Mouse (Mus musculus): Measurements from ENCODE around the gene Gp1ba. TPM values are rescaled to one million over a fixed set of nuclear protein-coding genes. Genes with fewer than 3 reads are reported as not detected.

The Gp1ba gene
- total RNA-seq, 2 experiments from 2014 or later = not detected

GRCm38 (mm10) chr11:70669582-70670345, 30.8 kb downstream of the Gp1ba start:
- DNase-seq (ENCODE audit: low spot score in 2 of 2) = peak; percentile 73 to 84

- DNase-seq (ENCODE audit: low spot score in 2 of 2) = no peak
These were observed 31.6 kb downstream of the Gp1ba start for GRCm38 (mm10) chr11:70670483-70670882.

- no peak for DNase-seq (ENCODE audit: low spot score in 2 of 2)
These were observed 32.6 kb downstream of the Gp1ba start for GRCm38 (mm10) chr11:70671333-70672047.

- DNase-seq (ENCODE audit: low spot score in 2 of 2) = no peak
These were observed 35.1 kb downstream of the Gp1ba start for GRCm38 (mm10) chr11:70674014-70674413.

DNA sequence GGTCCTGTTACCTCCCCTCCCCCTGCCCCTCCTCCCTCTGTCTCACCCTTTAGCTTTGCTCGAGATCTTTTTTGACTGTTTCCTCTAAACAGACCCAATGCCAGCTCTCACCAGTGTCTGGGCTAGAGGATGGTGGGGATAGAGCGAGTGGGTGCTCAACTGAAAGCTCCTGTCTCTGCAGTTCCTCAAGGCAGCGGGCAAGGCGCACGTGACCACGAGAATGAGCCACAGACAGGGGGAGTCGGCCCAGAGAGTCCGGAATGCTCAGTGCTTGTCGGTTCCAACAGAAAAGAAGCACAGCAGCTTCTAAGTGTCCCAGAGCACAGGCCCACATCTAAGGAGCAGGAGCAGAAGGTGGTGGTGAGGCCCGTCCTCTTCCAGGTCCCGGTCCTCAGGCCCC, 35.6 kb downstream of the Gp1ba start:
- DNase-seq (ENCODE audit: low spot score in 2 of 2) = no peak

- DNase-seq (ENCODE audit: low spot score in 2 of 2) = no peak
These were observed 39.2 kb downstream of the Gp1ba start for GRCm38 (mm10) chr11:70678092-70678491.

GRCm38 (mm10) chr11:70678576-70678975, 39.7 kb downstream of the Gp1ba start:
- DNase-seq (ENCODE audit: low spot score in 2 of 2) = no peak

GRCm38 (mm10) chr11:70679361-70679760, 40.4 kb downstream of the Gp1ba start:
- DNase-seq (ENCODE audit: low spot score in 2 of 2) = no peak

DNA sequence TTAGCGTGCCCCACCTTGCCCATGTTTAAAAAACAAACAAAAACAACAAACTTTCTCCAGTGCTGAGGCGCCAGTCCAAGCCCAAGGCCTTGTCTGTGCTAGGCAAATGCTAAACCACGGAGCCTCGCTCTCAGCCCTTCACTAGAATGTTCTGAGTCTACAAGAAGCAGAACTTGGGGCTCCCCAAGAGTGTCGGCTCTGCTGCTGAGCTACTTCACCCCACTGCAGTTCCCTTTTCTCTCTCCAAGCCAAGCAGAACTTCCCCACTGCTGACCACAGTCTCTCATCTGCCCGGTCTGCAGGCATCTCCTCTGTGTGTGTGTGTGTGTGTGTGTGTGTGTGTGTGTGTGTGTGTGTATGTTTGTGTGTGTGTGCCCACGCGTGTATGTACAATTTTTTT, 41.0 kb downstream of the Gp1ba start:
- no peak for DNase-seq (ENCODE audit: low spot score in 2 of 2)

DNA sequence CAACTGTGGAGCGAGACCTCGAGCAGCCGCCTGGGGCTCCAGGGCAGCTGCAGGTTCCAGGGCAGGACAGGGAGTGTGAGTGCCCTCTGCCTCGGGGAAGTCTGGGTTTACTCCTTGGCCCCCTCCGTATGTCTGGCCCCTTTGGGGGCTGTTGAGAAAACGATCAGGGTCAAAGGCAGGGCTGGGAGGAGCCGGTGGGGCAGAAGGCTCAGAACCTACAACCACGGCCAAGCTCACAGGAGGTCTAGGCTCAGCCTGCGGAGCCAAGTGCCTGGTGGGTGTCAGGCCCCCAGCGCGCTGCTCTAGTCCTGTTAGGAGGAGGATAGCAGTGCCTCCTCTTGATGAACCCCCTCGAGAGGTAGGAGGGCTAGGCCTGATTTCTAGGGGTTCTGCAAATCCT, 42.2 kb downstream of the Gp1ba start:
- no peak for DNase-seq (ENCODE audit: low spot score in 2 of 2)

GRCm38 (mm10) chr11:70681897-70682581, 43.1 kb downstream of the Gp1ba start:
- peak; percentile 64 to 69 for DNase-seq (ENCODE audit: low spot score in 2 of 2)

GRCm38 (mm10) chr11:70683640-70684039, 44.7 kb downstream of the Gp1ba start:
- no peak for DNase-seq (ENCODE audit: low spot score in 2 of 2)

GRCm38 (mm10) chr11:70686901-70687566, 48.1 kb downstream of the Gp1ba start:
- DNase-seq (ENCODE audit: low spot score in 2 of 2) = peak; percentile 58 to 59

DNA sequence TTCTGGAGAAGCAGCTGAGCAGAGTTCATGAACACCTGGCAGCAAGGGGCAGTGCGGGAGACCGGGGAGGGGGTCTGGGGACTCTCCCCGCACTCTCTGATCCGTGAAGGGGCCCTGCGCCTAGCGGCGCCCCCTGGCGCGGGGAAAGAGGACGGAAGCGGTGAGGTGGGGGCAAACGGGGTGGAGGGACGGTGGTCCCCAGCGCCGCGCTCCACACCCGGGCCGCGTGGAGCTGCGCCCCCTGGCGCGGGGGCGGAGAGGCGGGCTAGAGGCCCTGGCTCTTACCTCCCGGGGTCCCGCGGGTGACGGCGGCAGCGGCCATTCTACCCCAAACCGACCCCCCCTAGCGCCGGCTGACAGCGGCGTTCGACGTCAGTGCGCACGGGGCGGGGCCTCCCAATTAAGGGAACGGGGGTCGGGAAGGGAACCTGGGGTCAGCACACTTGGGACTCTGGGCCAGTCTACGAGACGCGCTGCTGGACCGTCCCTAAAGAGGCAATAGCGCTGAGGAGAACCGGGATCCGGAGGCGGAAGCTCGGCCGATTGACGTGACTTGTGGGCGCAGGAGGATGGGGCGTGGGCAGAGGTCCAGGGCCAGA, 48.8 kb downstream of the Gp1ba start, which contains the start of gene Camta2:
Gene Camta2 (minus strand): TSS at position 505 of the 599 bp plus-strand sequence.
- peak; percentile 90 to 92 for DNase-seq (ENCODE audit: low spot score in 2 of 2)

DNA sequence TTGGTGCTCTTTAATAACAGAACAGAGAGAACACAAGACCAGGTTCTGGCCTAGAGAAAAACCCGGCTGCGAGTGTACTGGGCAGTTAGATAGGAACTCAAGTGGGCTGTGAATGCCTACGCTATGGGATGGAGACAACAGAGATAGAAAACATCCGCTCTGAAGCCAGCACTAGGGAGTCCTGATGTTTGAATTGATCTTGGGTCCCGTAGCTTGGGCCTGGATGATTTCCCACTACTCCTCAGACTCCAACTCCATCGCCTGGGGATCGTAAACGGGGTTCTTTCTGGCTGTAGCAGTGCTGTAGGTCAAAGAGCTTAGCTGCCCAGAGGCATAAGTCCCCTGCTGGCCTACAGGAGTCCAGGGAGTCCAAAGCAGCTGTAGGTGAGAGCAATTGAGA, 49.5 kb downstream of the Gp1ba start:
- no peak for DNase-seq (ENCODE audit: low spot score in 2 of 2)

- DNase-seq (ENCODE audit: low spot score in 2 of 2) = no peak
These were observed 50.7 kb downstream of the Gp1ba start for GRCm38 (mm10) chr11:70689578-70689977.

Other genes starting within 250 kb of the Gp1ba start
- 10 to 100 TPM; 41.3 to 46.8 TPM for gene Pelp1, start 229.1 kb upstream of the Gp1ba start, total RNA-seq (2021)
- 10 to 100 TPM; 92.5 to 96.0 TPM for gene Arrb2, start 206.5 kb upstream of the Gp1ba start, total RNA-seq (2021)
- gene Med11, start 187.2 kb upstream of the Gp1ba start, total RNA-seq (2021) = 10 to 100 TPM; 20.5 TPM
- gene Zmynd15, start 179.7 kb upstream of the Gp1ba start, total RNA-seq (2021) = 1 to 10 TPM in 1 of 2 experiments, under 1 TPM in 1; 0.96 to 1.1 TPM
- gene Cxcl16, start 179.1 kb upstream of the Gp1ba start, total RNA-seq (2021) = under 1 TPM; 0.42 to 0.69 TPM
- not detected for gene Tm4sf5, start 133.9 kb upstream of the Gp1ba start, total RNA-seq (2021)
- not detected for gene Vmo1, start 124.5 kb upstream of the Gp1ba start, total RNA-seq (2021)
- gene Gltpd2, start 119.9 kb upstream of the Gp1ba start, total RNA-seq (2021) = not detected
- 100 to 1,000 TPM; 221 to 229 TPM for gene Psmb6, start 113.8 kb upstream of the Gp1ba start, total RNA-seq (2021)
- gene Gm40193, start 106.2 kb upstream of the Gp1ba start, total RNA-seq (2021) = not detected
- 10 to 100 TPM; 25.0 to 25.6 TPM for gene Pld2, start 99.1 kb upstream of the Gp1ba start, total RNA-seq (2021)
- gene Mink1, start 76.2 kb upstream of the Gp1ba start, total RNA-seq (2021) = 100 to 1,000 TPM; 208 to 249 TPM
- 1 to 10 TPM in 1 of 2 experiments, not detected in 1; 1.1 TPM for gene 4930544D05Rik, start 23.3 kb upstream of the Gp1ba start, total RNA-seq (2021)
- under 1 TPM in 1 of 2 experiments, not detected in 1; 0.94 TPM for gene Chrne, start 19.9 kb upstream of the Gp1ba start, total RNA-seq (2021)
- gene Rnf167, start 8.1 kb downstream of the Gp1ba start, total RNA-seq (2021) = 10 to 100 TPM; 60.3 to 61.5 TPM
- 100 to 1,000 TPM; 117 to 125 TPM for gene Slc25a11, start 8.4 kb downstream of the Gp1ba start, total RNA-seq (2021)
- 100 to 1,000 TPM; 364 to 371 TPM for gene Pfn1, start 15.5 kb downstream of the Gp1ba start, total RNA-seq (2021)
- gene Eno3, start 18.1 kb downstream of the Gp1ba start, total RNA-seq (2021) = 10 to 100 TPM in 1 of 2 experiments, 1 to 10 TPM in 1; 5.1 to 10.5 TPM
- 10 to 100 TPM; 52.8 to 53.9 TPM for gene Spag7, start 30.3 kb downstream of the Gp1ba start, total RNA-seq (2021)
- gene Camta2, start 49.0 kb downstream of the Gp1ba start, total RNA-seq (2021) = 100 to 1,000 TPM; 183 to 189 TPM
- gene Inca1, start 61.0 kb downstream of the Gp1ba start, total RNA-seq (2021) = 1 to 10 TPM; 1.4 to 1.8 TPM
- gene Kif1c, start 61.4 kb downstream of the Gp1ba start, total RNA-seq (2021) = 10 to 100 TPM; 55.9 to 59.9 TPM
- 10 to 100 TPM; 16.2 to 17.4 TPM for gene Zfp3, start 125.1 kb downstream of the Gp1ba start, total RNA-seq (2021)
- gene Scimp, start 173.5 kb downstream of the Gp1ba start, total RNA-seq (2021) = not detected
- 100 to 1,000 TPM; 115 to 117 TPM for gene Rabep1, start 205.7 kb downstream of the Gp1ba start, total RNA-seq (2021)

All from layer of hippocampus, postnatal 10 days (tissue).